Mouse (Mus musculus): Measurements from ENCODE around the gene Zfp846.

GRCm38 (mm10) chr9:20611976-20612375 lies 30.9 kb downstream of the Zfp846 start:
- TF ChIP-seq EP300 (IDR thresholded peaks at IDR 0.05; ENCODE audit: low read depth) (no peak), CTCF (IDR thresholded peaks at IDR 0.05; ENCODE audit: low read depth) (no peak)

Data from liver, embryonic 14.5 days (tissue).